Mouse (Mus musculus): ENCODE results near the gene Lrrc8d. TPM values are rescaled to one million over a fixed set of nuclear protein-coding genes. Genes with fewer than 3 reads are reported as not detected.

The Lrrc8d gene
- total and polyA plus RNA-seq, 2 experiments from 2014 or later: 8.8 to 10.0 TPM

DNA sequence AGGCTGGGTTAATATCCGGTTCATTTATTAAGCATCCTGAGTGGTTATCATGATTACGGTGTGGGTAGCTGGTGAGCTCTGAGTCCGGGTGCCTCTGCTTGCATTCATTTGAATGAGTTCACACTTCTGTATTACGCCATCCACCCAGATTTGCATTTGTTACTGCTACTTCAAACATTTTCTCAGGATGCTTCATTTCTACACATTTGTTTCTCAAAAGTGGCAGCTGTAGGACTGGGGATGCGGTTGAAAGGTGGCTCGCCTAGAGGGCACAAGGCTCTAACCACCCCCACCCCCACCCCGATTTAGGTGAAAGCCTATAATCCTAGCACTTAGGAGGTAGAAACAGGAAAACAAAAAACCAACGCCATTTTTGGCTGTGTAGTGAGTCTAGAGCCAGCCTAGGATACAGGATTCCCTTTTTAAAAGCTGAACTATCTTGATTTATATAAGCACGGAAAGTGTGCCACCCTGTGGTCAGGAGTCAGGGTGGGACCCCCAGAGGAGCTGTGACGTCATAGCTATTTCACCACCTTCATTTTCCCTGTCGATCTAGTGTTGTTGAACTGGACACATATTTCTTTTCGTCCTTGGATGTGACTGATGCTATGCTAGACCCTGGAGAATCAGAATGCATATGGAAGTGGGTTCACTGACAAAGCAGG is 13.3 kb upstream of the Lrrc8d start:
- DNase-seq (ENCODE audit: low spot score) (no peak), ATAC-seq (ENCODE audit: insufficient read depth, low read depth) (no peak)
- WGBS: 54% methylated on average over 12 of the region's 12 CpGs
- no peak overlapping the region for H3K9ac ChIP-seq (replicated peaks; ENCODE audit: low read depth, low read length)
- no peaks in the 10 kb centered on the region for H3K36me3 ChIP-seq (replicated peaks; ENCODE audit: control insufficient read depth, insufficient read depth, low read length)
- H3K4me2 ChIP-seq (ENCODE audit: low read depth, low read length): no peak overlapping the region
- H3K4me3 ChIP-seq (ENCODE audit: low read depth, low read length): no peak overlapping the region
- TF ChIP-seq EP300 (IDR thresholded peaks at IDR 0.05; ENCODE audit: low read depth) (no peak), CTCF (IDR thresholded peaks at IDR 0.05; ENCODE audit: low read depth) (peak; percentile 29; the same call in 1 of the 2 replicates)
- no peak overlapping the region for H3K27ac ChIP-seq (ENCODE audit: low read depth)
- H3K4me1 ChIP-seq (ENCODE audit: control insufficient read depth, insufficient read depth): no peaks in the 10 kb centered on the region
- no peaks in the 10 kb centered on the region for H3K9me3 ChIP-seq (replicated peaks; ENCODE audit: control insufficient read depth, low read length)
- H3K27me3 ChIP-seq (ENCODE audit: control insufficient read depth, insufficient read depth, low read length): no peaks in the 10 kb centered on the region

DNA sequence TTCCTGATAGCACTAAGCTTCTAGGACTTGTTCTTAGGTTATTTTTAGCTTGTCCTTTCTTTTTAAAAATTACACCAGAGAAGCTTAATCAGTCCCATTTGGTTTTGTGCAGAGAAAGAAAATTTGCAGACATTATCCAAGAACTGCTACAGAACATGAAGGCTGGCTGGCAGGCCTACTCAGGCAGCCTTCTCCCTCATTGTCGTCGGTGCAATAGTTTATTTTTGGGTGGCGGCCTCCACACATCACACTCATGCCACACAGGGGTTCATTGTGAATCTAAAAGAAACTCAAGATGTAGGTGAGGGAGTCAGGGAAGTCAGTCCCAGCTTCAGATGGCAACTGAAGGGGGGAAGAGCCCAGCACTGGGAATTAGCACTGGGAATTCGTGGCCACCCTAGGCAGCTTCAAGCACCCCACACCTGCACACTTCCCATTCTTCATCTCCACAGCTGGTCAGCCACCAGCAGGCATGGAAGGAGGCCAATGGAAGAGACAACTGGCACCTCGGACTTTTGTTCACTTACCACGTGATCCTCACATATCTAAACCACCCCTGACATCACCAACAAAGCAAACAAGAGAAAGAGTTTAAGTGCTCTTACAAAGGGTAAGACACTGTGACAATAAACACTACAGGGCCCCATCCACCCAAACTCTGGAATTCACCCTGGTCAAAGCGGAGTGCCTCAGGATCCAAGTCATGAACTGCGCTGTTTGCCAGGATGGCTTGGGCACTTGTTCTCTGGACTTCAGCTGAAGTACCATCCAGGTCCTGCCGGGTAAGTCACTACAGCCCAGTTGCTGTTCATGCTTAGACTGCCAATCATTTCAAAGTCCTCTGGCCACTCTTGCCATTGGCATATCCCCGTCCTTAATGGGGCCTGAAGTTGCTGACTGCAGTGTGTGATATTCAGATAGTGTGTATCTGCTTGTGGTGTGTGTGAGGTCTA is 9.0 kb upstream of the Lrrc8d start:
- WGBS: 61% methylated on average over 10 of the region's 10 CpGs
- no peak for DNase-seq (ENCODE audit: low spot score)
- no peaks in the 10 kb centered on the region for H3K9me3 ChIP-seq (replicated peaks; ENCODE audit: control insufficient read depth, low read length)
- no peak for TF ChIP-seq EP300 (IDR thresholded peaks at IDR 0.05; ENCODE audit: low read depth)
- TF ChIP-seq CTCF (IDR thresholded peaks at IDR 0.05; ENCODE audit: low read depth): no peak
- H3K36me3 ChIP-seq (replicated peaks; ENCODE audit: control insufficient read depth, insufficient read depth, low read length): no peaks in the 10 kb centered on the region
- no peak overlapping the region for H3K4me3 ChIP-seq (ENCODE audit: low read depth, low read length)
- no peak overlapping the region for H3K9ac ChIP-seq (replicated peaks; ENCODE audit: low read depth, low read length)
- no peak overlapping the region for H3K4me2 ChIP-seq (ENCODE audit: low read depth, low read length)
- H3K4me1 ChIP-seq (ENCODE audit: control insufficient read depth, insufficient read depth): no peaks in the 10 kb centered on the region
- H3K27me3 ChIP-seq (ENCODE audit: control insufficient read depth, insufficient read depth, low read length): no peaks in the 10 kb centered on the region
- no peak for ATAC-seq (ENCODE audit: insufficient read depth, low read depth)
- no peak overlapping the region for H3K27ac ChIP-seq (ENCODE audit: low read depth)

DNA sequence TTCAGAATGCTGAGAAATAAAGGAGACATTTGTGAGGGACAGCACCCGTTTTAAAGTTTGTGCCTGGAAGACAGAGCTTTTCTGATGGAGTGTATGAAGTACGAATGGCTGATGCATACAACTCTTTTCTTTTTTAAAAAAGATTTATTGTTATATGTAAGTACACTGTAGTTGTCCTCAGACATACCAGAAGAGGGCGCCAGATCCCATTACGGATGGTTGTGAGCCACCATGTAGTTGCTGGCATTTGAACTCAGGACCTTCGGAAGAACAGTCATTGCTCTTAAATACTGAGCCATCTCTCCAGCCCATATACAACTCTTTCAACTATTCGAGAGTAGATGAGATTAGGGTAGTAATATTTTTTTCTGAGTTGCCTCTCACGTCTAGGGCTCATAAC is 8.1 kb upstream of the Lrrc8d start:
- DNase-seq (ENCODE audit: low spot score): no peak
- 84% methylated on average over 7 of the region's 7 CpGs for WGBS

DNA sequence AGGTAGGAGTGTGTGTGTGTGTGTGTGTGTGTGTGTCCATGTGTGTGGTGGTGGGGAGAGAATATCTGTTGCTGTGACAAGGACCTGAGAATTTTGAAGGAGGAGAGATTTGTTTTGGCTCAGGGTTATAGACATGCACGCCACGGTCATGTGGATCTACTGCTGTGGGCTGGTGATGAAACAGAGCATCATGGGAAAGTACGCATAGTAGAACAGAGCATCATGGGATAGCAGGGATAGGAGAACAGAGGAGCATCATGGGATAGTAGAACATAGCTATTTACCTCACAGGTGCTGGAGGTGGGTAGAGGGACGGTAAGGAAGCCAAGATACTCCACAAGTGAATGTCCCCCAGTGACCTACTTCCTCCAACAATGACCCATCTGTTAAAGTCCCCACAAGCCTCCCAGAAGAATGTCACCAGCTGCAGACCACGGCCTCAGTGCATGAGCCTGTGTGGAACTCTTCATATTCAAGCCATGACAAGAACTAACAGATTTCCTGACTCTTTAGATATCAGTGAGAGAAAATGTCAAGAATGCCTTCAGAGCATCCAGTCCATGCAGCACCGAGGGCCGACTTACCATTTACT is 5.3 kb upstream of the Lrrc8d start:
- no peaks in the 10 kb centered on the region for H3K36me3 ChIP-seq (replicated peaks; ENCODE audit: control insufficient read depth, insufficient read depth, low read length)
- 0 out of 2 replicates have a peak, but pooled peaks have one; percentile 4 for ATAC-seq (ENCODE audit: insufficient read depth, low read depth)
- DNase-seq (ENCODE audit: low spot score): no peak
- WGBS: 57% methylated on average over 7 of the region's 7 CpGs
- TF ChIP-seq CTCF (IDR thresholded peaks at IDR 0.05; ENCODE audit: low read depth): no peak
- TF ChIP-seq EP300 (IDR thresholded peaks at IDR 0.05; ENCODE audit: low read depth): no peak
- H3K27ac ChIP-seq (ENCODE audit: low read depth): 0 out of 2 replicates have a peak overlapping the region, but pooled peaks have one; percentile 26
- H3K4me1 ChIP-seq (ENCODE audit: control insufficient read depth, insufficient read depth): peaks cover 6% of the 10 kb centered on the region
- no peak overlapping the region for H3K9ac ChIP-seq (replicated peaks; ENCODE audit: low read depth, low read length)
- H3K4me2 ChIP-seq (ENCODE audit: low read depth, low read length): no peak overlapping the region
- H3K9me3 ChIP-seq (replicated peaks; ENCODE audit: control insufficient read depth, low read length): no peaks in the 10 kb centered on the region
- H3K27me3 ChIP-seq (ENCODE audit: control insufficient read depth, insufficient read depth, low read length): no peaks in the 10 kb centered on the region
- H3K4me3 ChIP-seq (ENCODE audit: low read depth, low read length): no peak overlapping the region

More for the DNA sequence above, 8.1 kb upstream of the Lrrc8d start:
- Histone ChIP-seq H3K9ac (replicated peaks; ENCODE audit: low read depth, low read length) (no peak overlapping the region), H3K4me3 (ENCODE audit: low read depth, low read length) (no peak overlapping the region), H3K36me3 (replicated peaks; ENCODE audit: control insufficient read depth, insufficient read depth, low read length) (no peaks in the 10 kb centered on the region), H3K27ac (ENCODE audit: low read depth) (no peak overlapping the region), H3K9me3 (replicated peaks; ENCODE audit: control insufficient read depth, low read length) (no peaks in the 10 kb centered on the region), H3K4me1 (ENCODE audit: control insufficient read depth, insufficient read depth) (no peaks in the 10 kb centered on the region), H3K27me3 (ENCODE audit: control insufficient read depth, insufficient read depth, low read length) (no peaks in the 10 kb centered on the region), H3K4me2 (ENCODE audit: low read depth, low read length) (no peak overlapping the region)
- no peak for ATAC-seq (ENCODE audit: insufficient read depth, low read depth)
- TF ChIP-seq EP300 (IDR thresholded peaks at IDR 0.05; ENCODE audit: low read depth) (no peak), CTCF (IDR thresholded peaks at IDR 0.05; ENCODE audit: low read depth) (peak; percentile 32)

DNA sequence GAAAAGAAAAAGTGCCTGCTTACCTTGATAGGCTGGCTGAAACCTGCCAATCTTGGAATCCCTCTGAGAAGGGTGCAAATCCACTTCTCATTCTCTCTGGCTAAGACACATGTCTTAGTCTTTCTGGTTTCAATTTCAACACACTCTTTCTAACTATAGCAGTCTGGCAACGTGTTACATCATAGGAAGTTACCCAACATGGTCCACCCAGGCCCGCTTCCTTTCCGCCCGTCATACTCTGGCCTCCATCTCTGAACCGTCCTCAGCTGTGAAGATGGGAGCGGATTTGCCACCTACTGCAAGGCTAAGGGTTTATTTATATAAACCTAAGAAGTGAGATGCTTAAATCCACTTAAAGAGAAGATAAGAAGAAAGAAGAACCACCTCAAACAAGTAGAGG is 3.7 kb upstream of the Lrrc8d start:
- H3K4me2 ChIP-seq (ENCODE audit: low read depth, low read length): no peak overlapping the region
- no peaks in the 10 kb centered on the region for H3K9me3 ChIP-seq (replicated peaks; ENCODE audit: control insufficient read depth, low read length)
- WGBS: 66% methylated on average over 6 of the region's 6 CpGs
- DNase-seq (ENCODE audit: low spot score) (no peak), ATAC-seq (ENCODE audit: insufficient read depth, low read depth) (no peak)
- H3K4me3 ChIP-seq (ENCODE audit: low read depth, low read length): no peak overlapping the region
- no peak for TF ChIP-seq CTCF (IDR thresholded peaks at IDR 0.05; ENCODE audit: low read depth)
- TF ChIP-seq EP300 (IDR thresholded peaks at IDR 0.05; ENCODE audit: low read depth): no peak
- H3K9ac ChIP-seq (replicated peaks; ENCODE audit: low read depth, low read length): no peak overlapping the region
- H3K27me3 ChIP-seq (ENCODE audit: control insufficient read depth, insufficient read depth, low read length): no peaks in the 10 kb centered on the region
- H3K4me1 ChIP-seq (ENCODE audit: control insufficient read depth, insufficient read depth): peaks cover 9% of the 10 kb centered on the region
- no peak overlapping the region for H3K27ac ChIP-seq (ENCODE audit: low read depth)
- H3K36me3 ChIP-seq (replicated peaks; ENCODE audit: control insufficient read depth, insufficient read depth, low read length): no peaks in the 10 kb centered on the region

All from heart, postnatal 0 days (tissue).